Mouse (Mus musculus) forebrain, embryonic 15.5 days (tissue): ENCODE measurements around the gene Map3k1. TPM values are rescaled to one million over a fixed set of nuclear protein-coding genes. Genes with fewer than 3 reads are reported as not detected.
A peak's percentile ranks its signal among the peaks of the same experiment; 100 is the strongest.

Source experiments
- ATAC-seq: fragments of 200-750 bp; cut with Nextera tagmentation; replicated peaks from 2 replicates; pipeline ENCODE4 v1.8.0; 2017; ENCODE audit warnings: mild to moderate bottlenecking, moderate TSS enrichment, moderate library complexity
- H3K27ac ChIP-seq: fragments of 300-500 bp; sonication (generic); replicated peaks from 2 replicates; pipeline ENCODE4 v1.5.1; 2015; ENCODE audit warnings: mild to moderate bottlenecking, inconsistent platforms
- H3K27me3 ChIP-seq: fragments of 300-500 bp; sonication (generic); 2 replicates; pipeline ENCODE4 v1.6.1; 2015; ENCODE audit warnings: inconsistent platforms
- H3K36me3 ChIP-seq: fragments of 300-500 bp; sonication (generic); 2 replicates; pipeline ENCODE4 v1.6.1; 2015; ENCODE audit warnings: mild to moderate bottlenecking, inconsistent platforms
- H3K4me1 ChIP-seq: fragments of 300-500 bp; sonication (generic); 2 replicates; pipeline ENCODE4 v1.6.1; 2015; ENCODE audit warnings: inconsistent platforms
- H3K4me2 ChIP-seq: fragments of 300-500 bp; sonication (generic); replicated peaks from 2 replicates; pipeline ENCODE4 v1.6.1; 2015; ENCODE audit warnings: mild to moderate bottlenecking, inconsistent platforms
- H3K4me3 ChIP-seq: fragments of 300-500 bp; sonication (generic); 2 replicates; pipeline ENCODE4 v1.5.1; 2015; ENCODE audit warnings: mild to moderate bottlenecking, inconsistent platforms
- H3K9ac ChIP-seq: fragments of 300-500 bp; sonication (generic); replicated peaks from 2 replicates; pipeline ENCODE4 v1.6.1; 2015; ENCODE audit warnings: mild to moderate bottlenecking, inconsistent platforms
- H3K9me3 ChIP-seq: fragments of 300-500 bp; sonication (generic); 2 replicates; pipeline ENCODE4 v1.6.1; 2016; ENCODE audit warnings: inconsistent platforms
- WGBS: fragments of 180-500 bp; shearing (Covaris S2); methylation state at CpG from one replicate; pipeline ENCODE4 v1.1.7; 2015; ENCODE audit warnings: mixed read lengths; 5-methylcytosine and 5-hydroxymethylcytosine counted together
- polyA plus RNA-seq: library from polyadenylated mRNA; unstranded; fragments of >200 nt; fragmentation: Nextera tagmentation; extraction: Ambion mirVana; gene quantifications from 2 replicates; pipeline ENCODE4 v1.2.1, GENCODE M21; 2015

Map3k1 gene
- 9.8 and 9.9 TPM in 2 replicates for polyA plus RNA-seq

DNA sequence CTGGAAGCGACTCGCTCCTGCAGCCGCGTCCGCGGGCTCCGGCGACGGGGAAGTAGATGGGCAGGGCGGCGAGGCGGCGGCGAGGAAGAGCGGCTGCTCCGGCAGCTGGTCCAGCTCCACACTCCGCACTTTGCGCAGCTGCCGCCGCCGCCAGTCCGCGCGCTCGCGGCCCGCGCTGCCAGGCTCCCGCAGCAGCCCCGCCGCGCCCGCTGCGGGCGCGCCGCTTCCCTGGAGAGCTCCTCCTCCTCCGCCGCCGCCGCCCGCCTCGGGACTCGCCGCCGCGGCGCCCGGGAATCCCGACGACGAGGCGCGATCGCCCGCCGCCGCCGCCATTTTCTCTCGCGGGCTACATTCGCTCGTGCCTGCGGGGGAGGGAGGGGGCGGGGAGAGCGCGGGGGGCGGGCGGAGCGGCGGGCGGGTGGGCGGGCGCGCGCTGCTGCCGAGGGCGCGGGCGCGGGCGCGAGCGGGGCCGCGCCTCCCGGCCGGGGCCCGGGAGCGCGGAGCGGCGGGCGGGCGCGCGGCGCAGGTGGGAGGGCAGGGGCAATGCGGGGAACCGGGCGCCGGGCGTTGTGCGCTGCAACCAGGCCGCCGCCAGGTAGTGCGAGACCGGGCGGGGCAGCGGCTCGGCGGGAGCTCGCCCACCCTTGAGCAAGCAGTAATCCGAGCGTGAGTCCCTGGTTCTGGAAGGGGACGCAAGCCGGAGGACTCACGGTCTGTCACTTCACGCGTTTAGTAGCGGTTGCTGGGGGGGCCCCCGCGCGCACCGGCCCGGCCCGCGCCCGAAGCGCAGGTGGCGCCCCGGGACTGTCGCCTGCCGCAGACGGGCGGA lies at the start of gene Map3k1:
Gene Map3k1 (minus strand): TSS at position 357 of the 829 bp plus-strand sequence.
- Histone ChIP-seq H3K27ac (peak within 1 kb of the TSS; percentile 96), H3K4me3 (peak within 1 kb of the TSS; percentile 85), H3K27me3 (0 out of 2 replicates have a peak, but pooled peaks cover 11% of the 10 kb centered on the region), H3K9ac (peak within 1 kb of the TSS; percentile 76), H3K9me3 (no peaks in the 10 kb centered on the region), H3K4me1 (peaks cover 40% of the 10 kb centered on the region), H3K36me3 (no peaks in the 10 kb centered on the region), H3K4me2 (peak within 1 kb of the TSS; percentile 93)
- ATAC-seq, result peak; percentile 88
- WGBS, result under 1% methylated on average over 102 of the region's 136 CpGs

DNA sequence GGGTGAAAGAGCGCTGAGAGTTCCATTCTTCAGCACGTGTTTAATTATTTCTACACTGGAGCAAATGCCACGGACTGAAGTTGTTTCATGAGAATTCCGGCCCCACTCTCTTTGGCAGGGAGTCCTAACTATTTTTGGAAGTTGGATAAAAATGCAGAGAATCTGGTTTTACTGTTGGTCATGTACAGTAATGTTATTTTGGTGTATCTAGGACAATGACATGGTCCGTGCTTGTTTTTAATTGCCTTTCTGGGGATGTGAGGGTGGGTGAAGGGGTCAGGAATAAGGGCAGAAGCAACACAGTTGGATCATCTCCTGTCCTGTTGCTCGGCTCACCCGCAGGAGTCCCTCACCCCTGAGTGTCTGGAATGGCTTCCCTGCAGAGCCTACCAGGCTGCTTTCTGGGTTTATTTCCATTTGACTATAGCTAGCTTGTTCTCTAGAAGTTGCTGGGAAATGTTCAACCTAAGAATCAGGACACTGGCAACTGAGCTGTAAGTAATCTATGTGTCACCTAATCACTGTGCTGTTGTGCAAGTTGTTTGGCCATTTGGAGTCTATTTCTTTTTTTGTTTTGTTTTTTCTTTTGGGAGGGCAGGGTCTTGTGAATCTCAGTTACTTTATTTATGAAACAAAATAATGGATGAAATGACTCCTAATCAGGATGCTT lies 48.1 kb upstream of the Map3k1 start:
- no peaks in the 10 kb centered on the region for H3K4me1 ChIP-seq
- WGBS, result 73% methylated on average over 7 of the region's 7 CpGs
- no peak overlapping the region for H3K9ac ChIP-seq
- no peak overlapping the region for H3K4me2 ChIP-seq
- no peaks in the 10 kb centered on the region for H3K9me3 ChIP-seq
- H3K36me3 ChIP-seq, result no peaks in the 10 kb centered on the region
- ATAC-seq, result no peak
- H3K27ac ChIP-seq, result no peak overlapping the region
- H3K4me3 ChIP-seq, result no peak overlapping the region
- H3K27me3 ChIP-seq, result no peaks in the 10 kb centered on the region

DNA sequence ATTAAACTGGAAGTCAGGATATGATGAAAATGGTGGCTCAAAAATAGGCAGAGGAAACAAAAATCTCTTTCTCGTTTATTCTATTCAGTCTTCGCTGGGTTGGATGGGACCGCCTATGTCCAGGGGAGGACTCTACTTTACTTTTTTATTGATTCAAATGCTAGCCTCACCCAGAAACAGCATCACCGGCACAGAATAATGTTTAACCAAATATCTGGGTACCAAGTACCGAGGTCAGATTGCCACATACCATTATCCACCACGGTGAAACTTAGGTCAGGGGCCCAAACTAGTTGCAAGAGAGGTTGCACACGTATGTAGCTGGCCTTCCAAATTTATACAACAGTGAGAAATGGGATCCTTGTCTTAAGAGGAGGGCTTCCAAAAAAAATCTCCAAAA lies 47.4 kb upstream of the Map3k1 start:
- no peaks in the 10 kb centered on the region for H3K9me3 ChIP-seq
- H3K4me3 ChIP-seq, result no peak overlapping the region
- no peak overlapping the region for H3K27ac ChIP-seq
- no peak for ATAC-seq
- no peak overlapping the region for H3K4me2 ChIP-seq
- H3K27me3 ChIP-seq, result no peaks in the 10 kb centered on the region
- no peaks in the 10 kb centered on the region for H3K4me1 ChIP-seq
- no peak overlapping the region for H3K9ac ChIP-seq
- 94% methylated on average over 7 of the region's 7 CpGs for WGBS
- no peaks in the 10 kb centered on the region for H3K36me3 ChIP-seq

DNA sequence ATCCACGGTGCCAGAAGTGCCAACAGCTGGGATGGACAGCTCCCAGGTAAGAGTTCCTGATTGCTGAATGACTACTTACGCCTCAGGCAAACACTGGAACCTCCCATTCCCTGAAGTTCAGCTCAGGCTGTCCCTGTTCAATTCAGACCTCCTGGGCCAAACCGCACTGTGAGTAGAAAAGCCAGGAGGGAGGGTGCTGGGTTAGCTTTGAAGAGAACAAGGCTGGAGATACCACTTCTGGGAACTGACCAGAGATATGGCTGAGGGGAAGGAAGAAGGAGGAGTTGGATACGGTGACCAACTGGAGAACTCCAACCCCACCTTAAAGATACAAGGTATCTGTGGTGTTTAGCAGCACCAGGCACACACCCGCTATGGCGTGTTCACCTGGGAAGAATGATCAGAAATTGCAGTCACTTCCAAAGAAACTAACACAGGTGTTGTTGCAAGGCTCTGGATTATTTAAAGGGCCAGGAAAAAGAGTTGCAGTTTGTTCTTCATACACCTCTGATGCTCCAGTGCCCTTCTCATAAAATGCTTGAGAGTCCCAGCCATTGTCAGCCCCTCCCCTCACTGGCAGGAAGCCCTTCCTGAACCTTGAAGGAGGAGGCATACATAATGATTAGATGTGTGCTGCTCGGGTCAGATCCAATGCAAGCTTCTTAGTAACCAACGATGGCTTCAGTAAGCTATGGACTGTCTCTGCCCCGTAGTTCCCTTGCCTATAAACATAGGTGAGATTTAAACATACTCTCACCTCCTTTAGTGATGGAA lies 43.8 kb upstream of the Map3k1 start:
- H3K4me2 ChIP-seq, result no peak overlapping the region
- H3K36me3 ChIP-seq, result no peaks in the 10 kb centered on the region
- WGBS, result 90% methylated on average over 9 of the region's 9 CpGs
- H3K4me3 ChIP-seq, result no peak overlapping the region
- H3K9ac ChIP-seq, result no peak overlapping the region
- ATAC-seq, result no peak
- no peaks in the 10 kb centered on the region for H3K27me3 ChIP-seq
- no peaks in the 10 kb centered on the region for H3K9me3 ChIP-seq
- no peak overlapping the region for H3K27ac ChIP-seq
- no peaks in the 10 kb centered on the region for H3K4me1 ChIP-seq

DNA sequence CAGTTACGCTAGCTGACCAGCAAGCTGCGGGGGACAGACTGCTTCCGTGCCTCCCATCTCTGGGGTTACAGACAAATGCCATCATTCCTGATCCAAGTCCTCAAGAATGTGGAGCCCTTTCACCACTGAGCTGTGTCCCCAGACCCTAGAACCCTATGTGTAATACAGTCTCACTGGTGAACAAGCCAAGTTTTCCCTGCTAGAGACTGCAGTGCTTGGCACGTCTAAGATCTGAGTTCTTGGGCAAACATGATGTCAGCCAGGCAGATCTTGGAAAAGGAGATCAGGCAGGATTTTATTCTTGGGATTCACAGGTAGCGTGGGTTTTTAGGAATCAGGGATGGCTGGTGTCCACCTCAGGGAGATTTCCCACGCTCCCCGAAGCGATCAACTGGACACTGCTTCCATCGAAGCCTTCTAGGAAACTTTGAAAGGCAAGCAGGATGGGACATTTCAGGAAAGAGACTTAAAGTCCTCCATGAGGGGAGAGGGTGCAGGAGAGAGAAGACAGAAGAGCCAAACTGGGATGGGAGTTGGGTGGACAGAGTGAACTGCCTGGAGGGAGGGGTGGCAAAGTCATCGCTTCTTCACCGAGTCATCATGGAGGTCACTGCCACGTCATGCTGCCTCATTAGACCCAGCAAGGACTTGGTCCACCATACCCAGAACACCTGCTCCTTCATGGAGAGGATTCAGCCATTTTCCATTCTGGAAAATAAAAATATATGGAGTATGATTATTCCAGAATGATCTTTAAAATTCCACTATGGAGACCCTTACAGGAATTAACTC lies 41.4 kb upstream of the Map3k1 start:
- no peaks in the 10 kb centered on the region for H3K36me3 ChIP-seq
- H3K4me1 ChIP-seq, result no peaks in the 10 kb centered on the region
- no peak overlapping the region for H3K4me2 ChIP-seq
- no peak overlapping the region for H3K27ac ChIP-seq
- H3K9ac ChIP-seq, result no peak overlapping the region
- no peak overlapping the region for H3K4me3 ChIP-seq
- no peaks in the 10 kb centered on the region for H3K27me3 ChIP-seq
- H3K9me3 ChIP-seq, result no peaks in the 10 kb centered on the region
- no peak for ATAC-seq
- 91% methylated on average over 12 of the region's 12 CpGs for WGBS

DNA sequence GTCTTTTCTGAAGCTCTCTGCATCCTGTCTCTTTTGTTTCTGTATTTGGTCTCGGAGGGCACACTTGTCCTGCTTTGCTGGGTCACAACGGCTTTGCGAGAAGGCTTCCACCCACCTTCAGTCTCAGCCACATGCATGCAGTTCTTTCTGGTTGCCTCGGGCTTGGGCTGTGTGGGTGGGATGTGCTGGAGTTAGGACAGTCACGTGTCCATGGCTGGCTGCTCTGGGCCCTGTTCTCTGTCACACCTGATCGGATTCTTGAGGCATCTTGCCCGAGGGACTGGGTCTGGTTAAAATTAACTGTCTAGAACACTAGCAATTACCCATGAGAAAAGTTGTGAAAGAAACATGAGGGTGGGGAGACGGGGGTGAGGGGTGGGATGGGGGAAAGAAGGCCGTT lies 36.7 kb upstream of the Map3k1 start:
- no peak overlapping the region for H3K27ac ChIP-seq
- H3K9ac ChIP-seq, result no peak overlapping the region
- H3K9me3 ChIP-seq, result no peaks in the 10 kb centered on the region
- H3K36me3 ChIP-seq, result no peaks in the 10 kb centered on the region
- no peak for ATAC-seq
- H3K4me2 ChIP-seq, result no peak overlapping the region
- H3K4me3 ChIP-seq, result no peak overlapping the region
- 56% methylated on average over 9 of the region's 9 CpGs for WGBS
- H3K27me3 ChIP-seq, result no peaks in the 10 kb centered on the region
- no peaks in the 10 kb centered on the region for H3K4me1 ChIP-seq

DNA sequence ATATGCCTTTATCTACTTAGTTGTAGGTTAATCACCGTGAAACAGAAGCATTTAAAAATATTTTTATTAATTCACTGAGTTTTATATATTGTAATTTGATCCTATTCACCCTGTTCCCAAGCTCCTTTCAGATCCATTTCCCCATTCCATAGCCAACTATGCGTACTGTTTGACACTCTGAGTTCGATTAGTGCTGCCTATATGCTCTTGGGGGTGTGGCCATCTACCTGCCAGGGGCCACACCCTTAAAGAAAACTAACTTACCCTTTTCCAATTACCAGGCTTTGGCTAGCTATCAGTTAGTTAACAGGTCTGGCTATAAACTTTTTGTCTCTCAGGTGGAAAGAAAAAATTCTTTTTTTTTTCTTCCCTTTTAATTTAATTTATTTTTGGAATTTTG lies 35.5 kb upstream of the Map3k1 start:
- H3K27ac ChIP-seq, result no peak overlapping the region
- H3K9ac ChIP-seq, result no peak overlapping the region
- ATAC-seq, result no peak
- H3K9me3 ChIP-seq, result no peaks in the 10 kb centered on the region
- no peaks in the 10 kb centered on the region for H3K4me1 ChIP-seq
- H3K4me3 ChIP-seq, result no peak overlapping the region
- 93% methylated on average over 3 of the region's 3 CpGs for WGBS
- no peaks in the 10 kb centered on the region for H3K36me3 ChIP-seq
- H3K4me2 ChIP-seq, result no peak overlapping the region
- peaks cover 2% of the 10 kb centered on the region; the same call in 1 of the 2 replicates for H3K27me3 ChIP-seq

DNA sequence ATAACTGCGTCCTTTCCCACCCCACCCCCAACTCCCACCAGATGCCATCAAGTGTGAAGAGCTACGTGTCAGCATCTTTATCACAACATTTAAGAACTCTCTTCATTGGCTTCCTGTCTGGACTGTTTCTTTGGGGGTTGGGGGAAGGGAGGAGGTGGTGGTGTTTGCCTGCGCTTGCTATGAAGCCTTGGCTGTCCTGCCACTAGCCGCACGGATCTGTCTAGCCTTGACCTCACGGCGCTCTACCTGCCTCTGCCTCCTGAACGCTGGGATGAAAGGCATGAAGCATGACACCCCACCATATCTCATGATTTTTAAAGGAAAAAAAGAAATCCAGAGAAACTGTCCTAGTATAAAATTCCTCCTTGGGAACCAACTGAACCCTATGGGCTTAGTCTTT lies 27.0 kb upstream of the Map3k1 start:
- 88% methylated on average over 8 of the region's 8 CpGs for WGBS
- ATAC-seq, result no peak

DNA sequence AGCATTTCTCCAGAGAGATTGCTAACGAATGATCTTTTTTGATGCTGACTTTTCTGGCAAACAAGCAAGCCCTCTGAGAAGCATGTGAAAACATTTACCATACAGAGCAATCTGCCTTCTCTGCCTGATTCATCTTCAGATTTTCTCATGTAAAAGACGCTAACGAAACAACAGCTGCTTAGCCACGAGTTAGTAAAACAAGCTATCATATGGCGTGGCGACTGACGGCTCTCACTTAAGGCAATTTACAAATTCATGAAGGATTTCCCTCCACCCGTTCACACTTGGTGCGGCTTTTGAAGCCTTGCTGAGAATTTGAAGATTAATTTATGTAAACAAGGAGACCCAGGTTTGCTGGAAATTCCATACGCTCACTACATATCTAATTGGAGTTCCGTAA lies 25.8 kb upstream of the Map3k1 start:
- peaks cover 12% of the 10 kb centered on the region; the same call in 1 of the 2 replicates for H3K4me1 ChIP-seq
- H3K4me2 ChIP-seq, result no peak overlapping the region
- no peak overlapping the region for H3K9ac ChIP-seq
- peaks cover 8% of the 10 kb centered on the region; the same call in 1 of the 2 replicates for H3K27me3 ChIP-seq
- 19% methylated on average over 11 of the region's 11 CpGs for WGBS
- H3K27ac ChIP-seq, result no peak overlapping the region
- ATAC-seq, result peak; percentile 85
- H3K9me3 ChIP-seq, result no peaks in the 10 kb centered on the region
- H3K4me3 ChIP-seq, result no peak overlapping the region
- no peaks in the 10 kb centered on the region for H3K36me3 ChIP-seq

More for the DNA sequence above, 27.0 kb upstream of the Map3k1 start:
- Histone ChIP-seq H3K27ac (no peak overlapping the region), H3K36me3 (no peaks in the 10 kb centered on the region), H3K27me3 (peaks cover 2% of the 10 kb centered on the region; the same call in 1 of the 2 replicates), H3K4me3 (no peak overlapping the region), H3K9me3 (no peaks in the 10 kb centered on the region), H3K4me2 (no peak overlapping the region), H3K9ac (no peak overlapping the region), H3K4me1 (peaks cover 12% of the 10 kb centered on the region; the same call in 1 of the 2 replicates)

DNA sequence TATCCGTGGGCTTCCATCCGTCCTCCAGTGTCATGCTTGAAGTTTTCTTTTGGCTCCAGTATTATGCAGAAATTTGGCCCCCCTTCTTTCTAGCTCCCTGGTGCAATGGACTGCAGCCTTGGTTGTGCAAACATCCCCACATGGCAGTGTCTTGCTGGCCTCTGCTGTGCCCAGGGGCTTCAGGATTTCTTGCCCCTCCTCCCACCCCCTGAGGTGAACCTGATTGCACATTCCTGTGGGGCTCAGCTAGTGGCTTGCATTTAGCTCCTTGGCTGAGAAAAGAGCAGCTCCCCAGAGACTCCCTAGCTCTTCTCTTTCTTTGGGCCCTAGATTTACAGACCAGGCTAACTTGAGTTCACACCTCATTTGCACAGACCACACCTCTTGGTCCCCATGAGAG lies 20.7 kb upstream of the Map3k1 start:
- Histone ChIP-seq H3K27me3 (peaks cover 5% of the 10 kb centered on the region; the same call in 1 of the 2 replicates), H3K4me3 (no peak overlapping the region), H3K4me2 (no peak overlapping the region), H3K36me3 (no peaks in the 10 kb centered on the region), H3K4me1 (peaks cover 5% of the 10 kb centered on the region; the same call in 1 of the 2 replicates), H3K9me3 (no peaks in the 10 kb centered on the region), H3K27ac (no peak overlapping the region), H3K9ac (no peak overlapping the region)
- WGBS, result 21% methylated on average over 2 of the region's 2 CpGs
- no peak for ATAC-seq

DNA sequence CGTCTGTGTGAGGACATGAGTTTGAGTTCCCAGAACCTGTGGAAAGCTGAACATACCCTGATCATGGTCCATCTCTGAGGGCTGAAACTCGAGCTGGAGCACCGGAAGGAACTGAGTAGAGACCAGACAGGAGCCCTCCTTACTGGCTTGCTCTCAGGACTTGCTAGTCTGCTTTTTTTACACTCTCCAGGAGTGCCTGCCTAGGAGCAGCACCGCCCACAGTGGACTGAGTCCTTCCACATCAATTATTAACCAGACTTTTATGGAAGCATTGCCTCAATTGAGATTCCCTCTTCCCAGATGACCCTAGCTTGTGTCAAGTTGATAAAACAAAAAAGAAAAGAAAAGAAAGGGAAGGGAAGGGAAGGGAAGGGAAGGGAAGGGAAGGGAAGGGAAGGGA lies 18.7 kb upstream of the Map3k1 start:
- Histone ChIP-seq H3K9ac (no peak overlapping the region), H3K4me1 (no peaks in the 10 kb centered on the region), H3K4me3 (no peak overlapping the region), H3K36me3 (no peaks in the 10 kb centered on the region), H3K27me3 (peaks cover 5% of the 10 kb centered on the region; the same call in 1 of the 2 replicates), H3K9me3 (no peaks in the 10 kb centered on the region), H3K4me2 (no peak overlapping the region), H3K27ac (no peak overlapping the region)
- 87% methylated on average over 4 of the region's 4 CpGs for WGBS
- no peak for ATAC-seq
